Mouse (Mus musculus) fat pad, adult 2 months (tissue): Measurements from ENCODE around the gene Rpl10.

Source experiments
- DNase-seq: peaks from one replicate; pipeline ENCODE4 v3.0.0-alpha.2; 2011; ENCODE audit warnings: low read depth, low spot score; ENCODE audit errors: extremely low read depth

The Rpl10 gene

DNA sequence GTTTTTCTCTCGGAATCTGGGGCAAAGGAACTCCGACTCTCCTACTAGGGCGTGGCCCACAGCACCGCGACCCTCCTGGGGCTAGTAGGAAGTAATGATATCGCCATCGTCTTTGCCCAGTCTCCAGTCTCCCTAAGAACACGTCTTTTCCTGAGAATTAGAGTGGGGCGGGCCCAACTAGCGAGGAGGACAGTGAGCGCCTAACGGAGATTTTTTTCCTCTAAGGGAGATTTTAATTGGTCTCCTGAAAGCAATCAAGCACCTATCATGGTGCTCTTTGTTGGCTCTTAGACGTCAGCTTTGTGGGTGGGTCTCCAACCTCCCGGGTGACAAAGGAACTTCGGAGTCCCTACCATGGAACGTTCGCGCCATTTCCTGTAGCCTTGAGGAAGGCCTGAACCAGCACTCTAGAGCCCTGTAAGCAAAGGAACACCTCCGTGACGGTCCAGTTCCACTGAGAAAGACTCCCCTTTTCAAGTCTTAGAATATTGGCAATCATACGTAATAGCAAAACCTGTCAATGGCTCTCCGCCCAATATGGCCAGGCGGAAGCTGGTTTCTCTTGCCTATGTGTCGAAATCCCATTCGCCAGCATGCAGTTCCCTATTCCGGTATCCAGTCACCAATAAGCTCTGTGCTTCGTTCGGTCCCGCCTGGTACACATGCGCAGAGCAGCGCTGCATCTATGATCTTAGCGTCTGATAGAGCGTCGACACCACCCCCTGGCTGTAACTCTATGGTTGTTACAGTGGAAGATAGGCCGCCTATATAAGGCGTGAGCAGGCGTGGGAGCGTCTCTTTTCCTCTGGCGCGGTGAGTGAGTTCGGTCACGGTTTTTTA is at the start of gene Rpl10:
Rpl10 (plus strand) TSS at position 751 of the 840 bp plus-strand sequence.
- peak; percentile 84 for DNase-seq

DNA sequence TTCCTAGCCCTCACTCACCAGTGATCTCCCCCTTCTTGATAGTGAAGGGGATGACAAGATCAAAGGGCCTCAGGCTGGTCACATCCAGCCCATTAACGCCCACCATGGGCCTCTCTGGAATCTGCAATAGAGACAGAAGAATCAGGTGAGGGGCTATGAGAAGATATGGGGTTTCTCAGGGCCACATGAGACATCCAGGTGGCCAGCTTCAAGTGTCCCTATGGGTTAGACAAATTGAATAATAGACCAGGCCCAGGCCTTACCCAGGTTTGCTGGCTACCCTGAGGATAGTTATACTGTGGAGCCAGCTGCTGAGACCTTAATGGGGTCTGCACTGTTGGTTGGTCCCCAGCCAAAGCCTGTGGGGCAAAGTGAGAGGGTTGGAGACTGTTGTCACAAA is 40.6 kb upstream of the Rpl10 start:
- no peak for DNase-seq

DNA sequence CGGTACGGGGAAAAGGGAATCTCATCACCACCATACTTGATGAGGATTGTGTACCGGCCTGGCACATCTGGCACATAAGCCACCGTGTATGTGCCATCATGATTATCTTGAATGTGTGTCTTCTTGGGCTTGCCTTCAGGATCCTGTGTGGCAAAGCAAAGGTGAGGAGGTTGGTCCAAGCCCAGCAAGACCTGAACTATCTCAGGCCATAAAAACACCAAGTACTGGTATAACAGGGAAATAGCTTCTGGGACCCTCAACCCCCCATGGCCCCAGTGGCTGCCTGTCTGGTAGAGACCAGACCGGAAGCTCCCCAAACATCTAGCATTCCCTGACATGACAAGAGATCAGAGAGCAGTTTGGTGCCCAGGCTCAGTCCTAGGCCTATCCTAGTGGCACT is 37.4 kb upstream of the Rpl10 start:
- no peak for DNase-seq

DNA sequence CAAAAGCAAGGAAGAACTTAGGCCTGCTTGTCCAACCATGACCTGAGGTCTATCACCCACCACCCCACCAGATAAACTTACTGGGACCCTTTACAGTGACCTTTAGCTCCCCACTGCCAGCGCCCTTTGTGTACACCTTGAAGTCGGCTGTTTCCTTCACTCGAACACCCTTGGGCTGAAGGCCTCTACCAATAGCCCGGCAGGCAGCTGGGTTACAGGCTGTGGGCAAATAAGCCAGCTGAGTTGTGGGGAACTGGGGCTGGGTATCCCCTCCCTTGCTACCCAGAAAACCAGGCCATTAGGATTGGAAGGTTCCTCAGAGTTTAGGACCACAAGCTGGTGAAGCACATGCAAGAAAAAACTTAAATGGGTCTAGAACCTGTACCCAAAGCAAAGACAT is 30.3 kb upstream of the Rpl10 start:
- no peak for DNase-seq

DNA sequence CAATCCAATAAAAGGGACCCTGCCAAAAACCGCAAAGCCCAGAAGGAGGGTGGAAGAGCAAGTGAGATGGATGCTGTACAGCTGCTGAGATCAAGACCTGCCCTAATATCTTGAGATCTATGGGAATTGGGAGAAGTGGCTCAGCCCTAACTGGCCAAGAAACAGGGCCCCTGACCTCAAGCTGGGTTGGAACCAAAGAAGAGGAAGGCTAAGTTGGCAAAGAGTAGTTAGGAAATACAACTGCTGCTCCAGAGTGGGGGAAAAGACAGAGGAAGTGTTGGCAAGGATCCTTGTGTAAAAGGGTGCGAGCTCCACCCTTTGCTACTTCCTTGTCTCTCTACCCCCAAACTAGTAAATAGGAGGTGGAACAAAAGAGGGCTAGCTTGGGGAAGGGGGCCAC is 27.2 kb upstream of the Rpl10 start:
- no peak for DNase-seq

DNA sequence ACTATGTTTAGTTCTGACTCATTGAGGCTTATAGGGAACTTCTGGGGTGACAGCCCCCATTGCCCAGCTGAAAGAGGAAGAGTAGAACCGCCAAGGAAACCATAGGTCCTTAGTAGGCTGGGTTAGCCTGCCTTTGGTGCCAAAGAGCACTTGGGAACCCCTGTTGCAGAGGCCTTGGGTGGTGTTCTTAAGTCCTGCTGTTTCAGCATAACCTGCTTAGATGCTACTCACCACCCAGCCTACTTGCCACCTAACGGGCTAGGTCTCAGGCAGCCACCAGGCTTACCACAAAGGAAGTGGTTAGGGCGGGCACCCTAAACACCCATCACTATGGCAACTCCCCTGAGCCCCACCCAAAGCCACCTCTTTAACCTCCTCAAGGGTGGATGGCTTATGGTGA is 26.8 kb upstream of the Rpl10 start:
- no peak for DNase-seq

DNA sequence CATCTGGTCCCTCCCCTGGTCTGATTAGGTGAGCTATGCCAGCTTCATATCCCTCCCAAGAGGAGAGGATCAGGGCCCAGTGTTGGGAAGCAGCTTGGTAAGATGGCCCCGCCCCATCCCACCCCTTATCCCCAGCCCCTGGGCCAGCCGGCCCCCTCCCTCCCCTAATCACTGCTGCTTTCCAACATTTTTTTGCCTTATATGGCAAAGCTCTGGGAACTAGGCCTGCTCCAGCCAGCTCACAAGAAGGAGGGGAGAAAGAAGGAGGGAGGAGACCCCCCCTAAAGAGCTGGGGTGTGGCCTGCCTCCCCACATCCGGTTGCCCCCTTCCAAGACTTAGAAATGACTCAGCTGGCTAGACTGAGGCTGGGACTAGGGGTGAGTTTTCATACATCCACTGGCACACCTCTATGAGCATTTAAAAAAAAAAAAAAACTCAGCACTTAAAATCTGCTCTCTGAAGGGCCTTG is 26.0 kb upstream of the Rpl10 start:
- no peak for DNase-seq

DNA sequence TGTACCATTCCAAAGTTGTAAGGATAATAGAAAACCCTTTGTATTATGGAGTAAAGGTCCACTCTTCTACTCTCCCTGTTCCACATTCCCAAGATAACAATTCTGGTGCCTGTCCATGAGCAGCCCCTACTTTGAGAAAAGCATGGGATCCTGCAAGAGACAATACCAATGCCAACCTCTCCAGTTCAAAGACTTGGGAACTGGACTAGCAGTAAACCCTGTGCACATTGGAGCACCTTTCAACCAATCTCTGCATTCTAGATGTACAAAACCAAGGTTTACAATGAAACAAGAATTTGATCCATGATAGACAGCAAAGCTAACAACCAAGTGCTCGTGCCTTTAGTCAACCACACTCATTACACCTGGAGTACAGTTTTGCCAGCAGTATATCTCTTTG is 25.5 kb upstream of the Rpl10 start:
- DNase-seq: no peak

DNA sequence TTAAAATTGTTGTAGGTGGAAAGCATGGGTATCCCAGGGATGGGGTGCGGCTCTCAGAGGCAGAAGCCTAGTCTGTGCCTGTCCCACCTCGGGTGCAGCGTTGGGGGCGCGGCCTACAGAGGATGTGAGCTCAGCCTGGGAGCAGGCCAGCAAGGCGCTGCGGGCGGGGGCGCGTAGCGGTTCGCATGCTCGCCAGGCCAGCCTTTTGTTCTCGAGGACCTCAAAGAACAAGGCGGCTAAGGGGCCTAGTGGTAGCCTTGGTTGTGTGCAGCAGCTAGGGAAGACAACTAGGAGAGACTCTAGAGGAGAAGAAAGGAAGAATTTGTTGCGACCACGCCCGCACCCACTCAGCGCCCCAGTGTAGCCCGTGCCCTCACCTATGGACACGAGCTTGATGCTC is 24.9 kb upstream of the Rpl10 start:
- no peak for DNase-seq

DNA sequence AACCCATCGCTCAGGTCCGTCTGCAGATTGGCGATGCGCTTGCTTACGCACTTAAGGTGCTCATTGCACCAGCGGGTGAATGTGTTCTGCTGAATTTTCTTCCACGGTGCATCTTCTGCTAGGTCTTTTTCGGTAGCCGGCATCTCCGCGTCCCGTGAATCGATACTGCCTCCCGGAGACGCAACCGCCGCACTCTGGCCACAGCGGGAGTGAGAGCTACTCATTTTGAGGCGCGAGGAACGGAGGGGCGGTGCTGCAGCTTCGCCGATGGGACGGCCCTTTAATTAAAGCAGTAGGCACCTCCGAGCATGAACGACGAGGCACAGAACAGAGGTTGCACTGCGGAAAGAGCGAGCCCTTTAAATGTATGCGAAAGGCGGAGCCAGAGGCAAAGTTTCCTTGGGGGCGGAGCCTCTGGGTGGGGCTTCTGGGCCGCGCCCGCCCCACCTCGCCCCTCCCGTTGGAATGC is 24.4 kb upstream of the Rpl10 start:
- no peak for DNase-seq

DNA sequence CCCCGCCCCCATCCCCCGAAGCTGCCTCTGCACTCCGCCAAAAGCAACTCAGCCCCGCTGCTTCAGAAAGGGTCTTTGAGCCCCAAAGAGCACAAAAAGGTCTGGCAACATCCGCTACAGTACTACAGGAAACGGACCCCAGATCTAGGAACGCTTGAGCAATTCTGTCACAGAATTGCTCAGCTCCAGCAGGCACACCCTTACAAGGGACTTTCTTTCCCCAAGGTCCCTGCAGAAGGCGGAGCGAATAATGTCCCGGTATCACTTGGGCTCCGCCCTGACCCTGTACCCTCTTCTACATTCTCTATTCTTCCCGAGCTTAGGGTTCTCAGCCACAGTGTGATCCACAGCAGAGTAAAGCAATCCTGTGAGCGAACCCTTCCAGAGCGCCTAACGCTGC is 23.9 kb upstream of the Rpl10 start:
- no peak for DNase-seq

DNA sequence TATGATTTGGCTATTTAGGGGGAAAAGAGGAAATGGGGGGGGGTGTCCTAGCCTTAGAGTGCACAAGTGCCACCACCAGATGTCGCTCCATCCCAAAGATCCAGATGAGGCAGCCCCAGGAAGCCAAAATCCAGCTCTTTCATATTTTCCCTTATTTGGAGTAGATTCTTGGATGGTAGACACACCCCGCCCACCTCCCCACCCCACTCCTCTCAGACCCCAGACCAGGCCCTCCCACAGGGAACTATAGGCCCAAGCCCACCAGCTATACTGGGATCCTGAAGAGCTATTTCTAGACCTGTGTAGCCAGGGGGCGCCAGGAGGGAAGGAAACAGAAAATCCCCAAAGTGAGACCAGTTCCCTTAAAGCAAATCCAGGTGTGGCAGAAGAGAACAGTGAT is 22.0 kb upstream of the Rpl10 start:
- DNase-seq: no peak

DNA sequence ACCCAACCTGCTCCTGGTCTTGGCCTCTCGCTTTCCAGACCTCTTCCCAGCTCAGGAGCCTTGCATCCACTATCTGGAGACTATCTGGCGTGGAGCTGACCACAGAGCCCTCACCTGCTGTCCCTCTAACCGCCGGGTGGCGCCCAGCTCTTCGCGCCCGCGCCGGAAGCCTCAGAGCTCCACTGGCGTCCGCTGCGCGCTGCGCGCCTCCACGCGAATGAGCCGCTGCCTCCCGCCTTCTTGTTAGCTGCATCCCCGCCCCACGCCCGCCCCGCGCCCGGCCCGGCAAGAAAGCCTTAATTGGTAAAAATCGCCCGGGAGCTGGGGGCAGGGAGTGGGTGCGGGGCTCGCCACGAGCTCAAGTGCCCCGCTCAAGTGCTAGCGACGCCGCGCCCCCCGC is 21.0 kb upstream of the Rpl10 start, which contains the start of gene Flna:
Flna (minus strand) TSS at position 206 of the 400 bp plus-strand sequence.
- DNase-seq: no peak

DNA sequence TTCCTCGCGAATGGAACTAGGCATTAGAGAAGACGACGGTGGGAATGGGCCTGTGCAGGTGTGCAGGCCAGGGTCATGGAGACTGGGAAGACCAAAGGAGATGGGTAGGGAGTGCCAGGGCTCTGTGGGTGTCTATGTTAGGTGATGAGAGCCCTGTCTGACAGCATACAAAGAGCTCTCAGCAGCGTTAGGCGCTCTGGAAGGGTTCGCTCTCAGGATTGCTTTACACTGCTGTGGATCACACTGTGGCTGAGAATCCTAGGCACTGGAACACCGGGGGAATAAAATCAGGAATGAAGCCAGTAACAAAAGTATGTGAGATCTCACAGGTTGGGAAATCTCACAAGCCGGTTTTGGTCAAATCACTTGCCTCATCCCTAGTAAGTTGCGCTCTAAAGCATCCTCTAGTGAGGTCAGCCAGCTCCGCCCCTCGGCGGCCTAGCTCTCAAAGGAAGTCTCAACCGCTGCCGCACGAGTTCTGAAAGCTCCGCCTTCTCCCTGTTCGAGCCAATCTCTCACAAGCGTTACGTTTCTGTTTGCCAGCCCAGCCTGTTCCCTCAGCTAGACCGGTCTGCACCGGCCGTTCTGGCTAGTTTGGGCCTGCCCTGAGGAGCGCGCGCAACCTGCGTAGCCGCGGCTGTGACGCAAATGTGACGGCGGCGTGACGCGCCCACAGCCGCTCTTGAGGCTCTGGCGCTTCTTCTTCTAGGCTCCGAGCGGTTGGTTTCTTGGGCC is 16.3 kb upstream of the Rpl10 start, which contains the start of gene Emd:
Emd (plus strand) TSS at position 535 of the 735 bp plus-strand sequence.
- DNase-seq: peak; percentile 61

DNA sequence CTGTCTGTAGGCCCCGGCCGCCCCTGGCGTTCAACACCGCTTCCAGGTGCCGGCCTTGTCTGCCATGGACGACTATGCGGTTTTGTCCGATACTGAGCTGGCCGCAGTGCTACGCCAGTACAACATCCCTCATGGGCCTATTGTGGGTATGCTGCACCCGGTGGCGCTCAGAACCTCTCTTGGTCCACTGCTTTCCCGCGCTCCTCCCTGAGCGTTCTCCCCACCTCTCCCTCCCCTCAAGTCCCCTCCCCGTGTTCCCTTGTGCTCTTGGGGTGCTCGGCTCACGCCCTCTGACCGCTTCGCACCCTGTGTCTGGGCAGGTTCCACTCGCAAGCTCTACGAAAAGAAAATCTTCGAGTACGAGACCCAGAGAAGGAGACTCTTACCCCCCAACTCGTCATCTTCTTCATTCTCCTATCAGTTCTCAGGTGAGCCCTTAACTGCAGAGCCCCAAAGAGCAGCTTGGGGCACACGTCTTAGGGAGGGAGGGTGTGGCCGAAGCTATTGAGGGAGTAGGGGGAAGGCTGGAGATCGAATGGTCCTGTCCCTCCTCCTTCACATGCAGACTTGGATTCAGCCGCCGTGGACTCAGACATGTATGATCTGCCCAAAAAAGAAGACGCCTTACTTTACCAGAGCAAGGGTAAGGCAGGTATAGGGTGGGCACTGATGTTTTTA is 15.6 kb upstream of the Rpl10 start:
- DNase-seq: no peak

DNA sequence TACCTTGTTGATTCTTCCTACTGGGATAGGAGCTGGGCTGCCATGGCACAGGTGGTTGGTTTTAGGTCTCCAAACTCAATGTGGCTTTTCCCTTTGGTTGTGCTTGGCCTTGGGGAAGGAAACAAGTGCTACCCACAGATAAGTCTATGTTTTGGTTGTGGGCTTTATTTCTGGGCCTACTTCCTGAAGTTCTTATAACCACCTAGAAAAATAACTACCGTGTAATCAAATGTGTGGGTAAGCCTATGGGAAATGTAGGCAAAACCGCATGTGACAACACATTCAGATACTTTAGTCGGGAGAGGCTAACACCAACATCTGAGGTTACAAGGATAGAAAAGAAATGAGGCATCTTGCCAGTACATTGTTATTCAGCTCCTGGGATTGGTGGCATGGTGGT is 12.9 kb upstream of the Rpl10 start:
- no peak for DNase-seq

DNA sequence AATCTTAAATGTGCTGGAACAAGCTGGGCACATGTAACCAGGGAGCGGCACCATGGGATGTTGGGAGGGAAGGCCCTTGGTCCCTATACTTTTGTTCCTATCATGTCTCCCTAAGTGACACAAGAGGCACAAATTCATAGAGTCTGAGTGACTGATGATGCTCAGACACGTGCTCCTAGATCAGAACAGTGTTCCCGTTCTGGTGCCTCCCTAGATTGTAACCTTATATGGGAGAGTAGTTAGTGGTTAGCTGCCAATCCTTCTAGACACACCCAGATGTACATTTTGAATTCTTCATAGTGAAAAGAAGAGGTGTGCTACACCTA is 913 bp upstream of the Rpl10 start:
- no peak for DNase-seq

DNA sequence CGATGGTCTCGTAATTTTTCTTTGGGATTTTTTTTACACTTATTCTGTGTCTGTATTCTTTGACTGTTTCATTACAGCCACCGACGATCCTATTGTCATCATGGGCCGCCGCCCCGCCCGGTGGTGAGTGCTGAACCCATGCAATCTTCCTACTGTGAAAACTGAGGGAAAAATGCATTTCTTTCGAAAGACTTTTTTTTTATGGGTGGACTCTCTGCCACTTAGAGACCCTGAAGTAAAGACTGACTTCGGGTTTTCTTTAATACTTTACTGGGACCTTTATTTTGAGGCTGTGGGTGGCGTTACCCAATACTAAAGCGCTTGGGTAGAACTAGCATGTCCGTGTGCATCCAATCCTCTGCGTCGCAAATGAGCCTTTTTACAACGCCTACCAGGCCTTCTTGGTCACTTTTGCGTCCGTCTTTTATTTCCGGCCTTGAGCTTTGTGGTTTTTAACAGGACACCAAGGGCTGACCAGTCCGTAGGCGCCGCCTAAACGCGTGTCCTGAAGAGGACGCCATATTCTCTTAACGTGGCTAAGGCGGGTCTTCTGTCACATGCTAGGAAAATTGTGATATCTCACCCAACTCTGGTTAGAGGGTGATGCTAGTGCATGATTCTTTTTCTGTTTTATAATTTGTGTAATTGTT is 415 bp downstream of the Rpl10 start:
- DNase-seq: no peak

DNA sequence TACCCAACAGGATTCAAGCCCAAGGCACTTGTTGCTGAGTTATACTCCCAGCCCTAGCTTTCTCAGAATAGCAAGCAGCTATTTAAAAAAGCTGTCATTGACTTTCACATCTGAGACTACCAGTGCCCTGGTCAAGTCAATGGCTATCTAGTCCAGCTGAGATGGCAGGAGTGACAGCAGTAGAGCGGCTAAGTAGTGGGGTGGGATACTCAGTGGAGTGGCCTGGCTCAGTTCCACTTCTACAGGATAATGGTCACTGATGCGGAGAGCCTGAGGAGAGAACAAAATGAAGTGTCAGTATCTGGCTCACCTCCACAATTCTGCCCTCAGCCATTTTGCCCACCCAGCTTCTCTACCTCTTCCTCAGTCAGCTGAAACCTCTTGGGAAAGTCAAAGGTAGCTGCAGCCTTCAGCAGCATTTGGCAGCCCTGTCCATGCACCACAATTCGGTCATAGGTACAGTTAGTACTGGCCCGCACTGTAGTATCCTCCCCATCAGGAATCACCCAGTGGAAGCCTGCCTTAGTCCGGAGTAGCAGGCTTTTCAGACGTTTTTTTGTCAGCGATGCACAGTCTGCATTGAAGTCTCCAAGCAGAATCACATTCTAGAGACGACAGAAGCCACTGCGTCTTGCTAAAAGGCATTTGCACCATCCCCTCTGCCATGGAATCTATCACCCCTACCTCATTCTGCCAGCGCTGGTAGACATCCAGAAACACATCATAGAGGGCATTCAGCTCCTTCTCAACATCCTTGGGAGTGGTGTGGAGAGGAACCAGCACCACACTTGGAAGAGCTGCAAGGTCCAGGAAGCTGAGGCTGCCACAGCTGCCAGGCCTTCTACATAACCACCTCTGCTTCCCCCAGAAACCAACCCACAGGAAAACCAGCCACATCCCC is 3.1 kb downstream of the Rpl10 start:
- DNase-seq: no peak

DNA sequence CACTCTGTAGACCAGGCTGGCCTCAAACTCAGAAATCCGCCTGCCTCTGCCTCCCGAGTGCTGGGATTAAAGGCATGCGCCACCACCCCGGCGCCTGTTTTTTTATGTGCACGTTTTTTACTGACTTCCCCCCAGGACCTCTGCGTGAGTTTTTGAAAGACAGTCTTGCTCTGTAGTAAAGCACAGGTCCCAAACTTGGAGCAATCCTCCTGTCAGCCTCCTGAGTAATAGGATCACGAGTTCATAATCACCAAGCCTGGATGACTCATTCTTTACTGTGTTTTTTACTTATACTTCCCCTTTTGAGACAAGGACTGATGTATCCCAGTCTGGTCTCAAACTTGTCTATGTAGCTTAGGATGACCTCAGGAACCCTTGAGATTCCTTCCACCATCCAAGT is 7.3 kb downstream of the Rpl10 start:
- DNase-seq: no peak
